Mouse (Mus musculus) liver, adult (tissue): ENCODE measurements around the gene Gm21209.
"Not testable (repeated sequence)": the region's sequence is repeated elsewhere in the genome, so short reads cannot be mapped to it uniquely, and the experiment has no call there.

ENCODE experiments used
- GATA4 ChIP-seq: IDR thresholded peaks from 2 replicates; pipeline ENCODE4 v1.6.1; 2014; ENCODE audit warnings: mild to moderate bottlenecking, low read length; ENCODE audit not compliant: insufficient replicate concordance

The Gm21209 gene

GRCm38 (mm10) chrY:49570856-49571255, at the start of gene Gm21209:
Gene Gm21209 (plus strand): TSS chrY:49571156.
- TF ChIP-seq GATA4, result not testable (repeated sequence)
